Mouse (Mus musculus): ENCODE measurements around the gene Zbtb44. TPM values are rescaled to one million over a fixed set of nuclear protein-coding genes. Genes with fewer than 3 reads are reported as not detected.
A peak's percentile ranks its signal among the peaks of the same experiment; 100 is the strongest.
"Not testable (repeated sequence)": the region's sequence is repeated elsewhere in the genome, so short reads cannot be mapped to it uniquely, and the experiment has no call there.

The Zbtb44 gene
- polyA plus RNA-seq, 1 experiment, result 3.4 TPM

GRCm38 (mm10) chr9:31051509-31051908 lies 21.1 kb downstream of the Zbtb44 start:
- not testable (repeated sequence) for DNase-seq (ENCODE audit: low read depth, low spot score)
- WGBS, result 82% methylated on average over 6 of the region's 6 CpGs

GRCm38 (mm10) chr9:31058723-31059122 lies 28.3 kb downstream of the Zbtb44 start:
- 74% methylated on average over 2 of the region's 2 CpGs for WGBS
- no peak for DNase-seq (ENCODE audit: low read depth, low spot score)

- DNase-seq (ENCODE audit: low read depth, low spot score), result no peak
- 98% methylated on average over 8 of the region's 8 CpGs for WGBS
Observed at GRCm38 (mm10) chr9:31070706-31071105, 40.3 kb downstream of the Zbtb44 start.

- DNase-seq (ENCODE audit: low read depth, low spot score), result no peak
- 84% methylated on average over 5 of the region's 5 CpGs for WGBS
Observed at GRCm38 (mm10) chr9:31072256-31072655, 41.8 kb downstream of the Zbtb44 start.

- WGBS, result 89% methylated on average over 7 of the region's 7 CpGs
- DNase-seq (ENCODE audit: low read depth, low spot score), result no peak
Observed at GRCm38 (mm10) chr9:31073797-31074196, 43.4 kb downstream of the Zbtb44 start.

GRCm38 (mm10) chr9:31074836-31075235 lies 44.4 kb downstream of the Zbtb44 start:
- no peak for DNase-seq (ENCODE audit: low read depth, low spot score)
- 91% methylated on average over 10 of the region's 10 CpGs for WGBS

- no peak for DNase-seq (ENCODE audit: low read depth, low spot score)
- WGBS, result 47% methylated on average over 6 of the region's 6 CpGs
Observed at GRCm38 (mm10) chr9:31080726-31081125, 50.3 kb downstream of the Zbtb44 start.

- 11% methylated on average over 15 of the region's 15 CpGs for WGBS
- DNase-seq (ENCODE audit: low read depth, low spot score), result peak; percentile 46
Observed at GRCm38 (mm10) chr9:31082054-31082666, 51.7 kb downstream of the Zbtb44 start.

GRCm38 (mm10) chr9:31082771-31083170 lies 52.3 kb downstream of the Zbtb44 start:
- no peak for DNase-seq (ENCODE audit: low read depth, low spot score)
- 66% methylated on average over 6 of the region's 6 CpGs for WGBS

- DNase-seq (ENCODE audit: low read depth, low spot score), result no peak
- WGBS, result 68% methylated on average over 5 of the region's 5 CpGs
Observed at GRCm38 (mm10) chr9:31085556-31085955, 55.1 kb downstream of the Zbtb44 start.

GRCm38 (mm10) chr9:31086085-31086753 lies 55.8 kb downstream of the Zbtb44 start:
- no peak for DNase-seq (ENCODE audit: low read depth, low spot score)
- WGBS, result 34% methylated on average over 10 of the region's 10 CpGs

GRCm38 (mm10) chr9:31086754-31087145 lies 56.3 kb downstream of the Zbtb44 start:
- no peak for DNase-seq (ENCODE audit: low read depth, low spot score)
- 82% methylated on average over 7 of the region's 7 CpGs for WGBS

GRCm38 (mm10) chr9:31087466-31087865 lies 57.0 kb downstream of the Zbtb44 start:
- DNase-seq (ENCODE audit: low read depth, low spot score), result no peak
- WGBS, result 87% methylated on average over 4 of the region's 4 CpGs

GRCm38 (mm10) chr9:31088116-31088515 lies 57.7 kb downstream of the Zbtb44 start:
- DNase-seq (ENCODE audit: low read depth, low spot score), result no peak
- 72% methylated on average over 3 of the region's 3 CpGs for WGBS

GRCm38 (mm10) chr9:31088883-31089282 lies 58.4 kb downstream of the Zbtb44 start:
- 81% methylated on average over 4 of the region's 4 CpGs for WGBS

GRCm38 (mm10) chr9:31089541-31089940 lies 59.1 kb downstream of the Zbtb44 start:
- WGBS, result 88% methylated on average over 9 of the region's 9 CpGs
- no peak for DNase-seq (ENCODE audit: low read depth, low spot score)

More at GRCm38 (mm10) chr9:31088883-31089282, 58.4 kb downstream of the Zbtb44 start:
- DNase-seq (ENCODE audit: low read depth, low spot score), result no peak

GRCm38 (mm10) chr9:31090081-31091023 lies 59.9 kb downstream of the Zbtb44 start:
- WGBS, result 80% methylated on average over 29 of the region's 29 CpGs
- DNase-seq (ENCODE audit: low read depth, low spot score), result no peak

- DNase-seq (ENCODE audit: low read depth, low spot score), result no peak
Observed at GRCm38 (mm10) chr9:31091162-31091581, 60.7 kb downstream of the Zbtb44 start.

GRCm38 (mm10) chr9:31092111-31092832 lies 61.8 kb downstream of the Zbtb44 start:
- 82% methylated on average over 18 of the region's 18 CpGs for WGBS
- no peak for DNase-seq (ENCODE audit: low read depth, low spot score)

More at GRCm38 (mm10) chr9:31091162-31091581, 60.7 kb downstream of the Zbtb44 start:
- WGBS, result 94% methylated on average over 10 of the region's 10 CpGs

GRCm38 (mm10) chr9:31092833-31093195 lies 62.4 kb downstream of the Zbtb44 start:
- 95% methylated on average over 10 of the region's 10 CpGs for WGBS

More at GRCm38 (mm10) chr9:31092833-31093195, 62.4 kb downstream of the Zbtb44 start:
- no peak for DNase-seq (ENCODE audit: low read depth, low spot score)

Data from large intestine, adult 2 months (tissue).